Mouse (Mus musculus): ENCODE data around the gene Phactr1. TPM values are rescaled to one million over a fixed set of nuclear protein-coding genes. Genes with fewer than 3 reads are reported as not detected.

Phactr1 gene
- polyA plus RNA-seq, 1 experiment from 2014 or later = 18.7 TPM

- H3K27ac ChIP-seq (ENCODE audit: low read depth, low read length) = no peak overlapping the region
- WGBS = 36% methylated on average over 6 of the region's 6 CpGs
- 0 out of 2 replicates have a peak, but pooled peaks cover 2% of the 10 kb centered on the region for H3K4me1 ChIP-seq (replicated peaks; ENCODE audit: control insufficient read depth, insufficient read depth, low read length)
- no peaks in the 10 kb centered on the region for H3K9me3 ChIP-seq (ENCODE audit: control insufficient read depth, low read length)
- no peaks in the 10 kb centered on the region for H3K27me3 ChIP-seq (ENCODE audit: control insufficient read depth, insufficient read depth, low read length)
- no peak overlapping the region for H3K4me2 ChIP-seq (replicated peaks; ENCODE audit: low read depth, low read length)
- H3K9ac ChIP-seq (ENCODE audit: low read depth, low read length) = no peak overlapping the region
- no peaks in the 10 kb centered on the region for H3K36me3 ChIP-seq (ENCODE audit: control insufficient read depth, insufficient read depth, low read length)
- DNase-seq (ENCODE audit: low spot score) (peak; percentile 18), ATAC-seq (ENCODE audit: low FRiP score) (no peak)
- H3K4me3 ChIP-seq (ENCODE audit: low read depth, low read length) = no peak overlapping the region
These were observed 186.6 kb downstream of the Phactr1 start for GRCm38 (mm10) chr13:42867026-42867425.

- DNase-seq (ENCODE audit: low spot score) = no peak
- Histone ChIP-seq H3K27me3 (ENCODE audit: control insufficient read depth, insufficient read depth, low read length) (no peaks in the 10 kb centered on the region), H3K4me1 (replicated peaks; ENCODE audit: control insufficient read depth, insufficient read depth, low read length) (no peaks in the 10 kb centered on the region), H3K27ac (ENCODE audit: low read depth, low read length) (no peak overlapping the region), H3K4me2 (replicated peaks; ENCODE audit: low read depth, low read length) (no peak overlapping the region), H3K36me3 (ENCODE audit: control insufficient read depth, insufficient read depth, low read length) (no peaks in the 10 kb centered on the region), H3K9me3 (ENCODE audit: control insufficient read depth, low read length) (no peaks in the 10 kb centered on the region), H3K4me3 (ENCODE audit: low read depth, low read length) (no peak overlapping the region), H3K9ac (ENCODE audit: low read depth, low read length) (no peak overlapping the region)
- ATAC-seq (ENCODE audit: low FRiP score) = no peak
- 35% methylated on average over 1 of the region's 1 CpGs for WGBS
These were observed 191.7 kb downstream of the Phactr1 start for GRCm38 (mm10) chr13:42872125-42872524.

GRCm38 (mm10) chr13:42878346-42878745 lies 197.9 kb downstream of the Phactr1 start:
- Histone ChIP-seq H3K4me1 (replicated peaks; ENCODE audit: control insufficient read depth, insufficient read depth, low read length) (no peaks in the 10 kb centered on the region), H3K36me3 (ENCODE audit: control insufficient read depth, insufficient read depth, low read length) (no peaks in the 10 kb centered on the region), H3K4me3 (ENCODE audit: low read depth, low read length) (no peak overlapping the region), H3K27ac (ENCODE audit: low read depth, low read length) (no peak overlapping the region), H3K9ac (ENCODE audit: low read depth, low read length) (no peak overlapping the region), H3K9me3 (ENCODE audit: control insufficient read depth, low read length) (no peaks in the 10 kb centered on the region), H3K4me2 (replicated peaks; ENCODE audit: low read depth, low read length) (no peak overlapping the region), H3K27me3 (ENCODE audit: control insufficient read depth, insufficient read depth, low read length) (no peaks in the 10 kb centered on the region)
- ATAC-seq (ENCODE audit: low FRiP score) = no peak
- no peak for DNase-seq (ENCODE audit: low spot score)
- 50% methylated on average over 2 of the region's 2 CpGs for WGBS

GRCm38 (mm10) chr13:42884033-42884724 lies 203.8 kb downstream of the Phactr1 start:
- ATAC-seq (ENCODE audit: low FRiP score) = no peak
- H3K4me1 ChIP-seq (replicated peaks; ENCODE audit: control insufficient read depth, insufficient read depth, low read length) = no peaks in the 10 kb centered on the region
- no peak overlapping the region for H3K4me3 ChIP-seq (ENCODE audit: low read depth, low read length)
- no peak overlapping the region for H3K4me2 ChIP-seq (replicated peaks; ENCODE audit: low read depth, low read length)
- no peak for DNase-seq (ENCODE audit: low spot score)
- whole genome bisulfite sequencing = 68% methylated on average over 14 of the region's 14 CpGs
- no peaks in the 10 kb centered on the region for H3K9me3 ChIP-seq (ENCODE audit: control insufficient read depth, low read length)
- no peak overlapping the region for H3K27ac ChIP-seq (ENCODE audit: low read depth, low read length)
- no peaks in the 10 kb centered on the region for H3K36me3 ChIP-seq (ENCODE audit: control insufficient read depth, insufficient read depth, low read length)
- no peaks in the 10 kb centered on the region for H3K27me3 ChIP-seq (ENCODE audit: control insufficient read depth, insufficient read depth, low read length)
- no peak overlapping the region for H3K9ac ChIP-seq (ENCODE audit: low read depth, low read length)

GRCm38 (mm10) chr13:42884725-42885115 lies 204.3 kb downstream of the Phactr1 start:
- Histone ChIP-seq H3K9ac (ENCODE audit: low read depth, low read length) (no peak overlapping the region), H3K27ac (ENCODE audit: low read depth, low read length) (no peak overlapping the region), H3K4me3 (ENCODE audit: low read depth, low read length) (no peak overlapping the region), H3K4me1 (replicated peaks; ENCODE audit: control insufficient read depth, insufficient read depth, low read length) (no peaks in the 10 kb centered on the region), H3K4me2 (replicated peaks; ENCODE audit: low read depth, low read length) (no peak overlapping the region), H3K27me3 (ENCODE audit: control insufficient read depth, insufficient read depth, low read length) (no peaks in the 10 kb centered on the region), H3K9me3 (ENCODE audit: control insufficient read depth, low read length) (no peaks in the 10 kb centered on the region), H3K36me3 (ENCODE audit: control insufficient read depth, insufficient read depth, low read length) (no peaks in the 10 kb centered on the region)
- ATAC-seq (ENCODE audit: low FRiP score) = no peak
- no peak for DNase-seq (ENCODE audit: low spot score)
- 76% methylated on average over 1 of the region's 1 CpGs for WGBS

GRCm38 (mm10) chr13:42887701-42888100 lies 207.3 kb downstream of the Phactr1 start:
- Histone ChIP-seq H3K9me3 (ENCODE audit: control insufficient read depth, low read length) (no peaks in the 10 kb centered on the region), H3K4me1 (replicated peaks; ENCODE audit: control insufficient read depth, insufficient read depth, low read length) (no peaks in the 10 kb centered on the region), H3K9ac (ENCODE audit: low read depth, low read length) (no peak overlapping the region), H3K4me3 (ENCODE audit: low read depth, low read length) (no peak overlapping the region), H3K4me2 (replicated peaks; ENCODE audit: low read depth, low read length) (no peak overlapping the region), H3K27me3 (ENCODE audit: control insufficient read depth, insufficient read depth, low read length) (no peaks in the 10 kb centered on the region), H3K36me3 (ENCODE audit: control insufficient read depth, insufficient read depth, low read length) (no peaks in the 10 kb centered on the region), H3K27ac (ENCODE audit: low read depth, low read length) (no peak overlapping the region)
- DNase-seq (ENCODE audit: low spot score) = no peak
- no peak for ATAC-seq (ENCODE audit: low FRiP score)
- 88% methylated on average over 5 of the region's 5 CpGs for WGBS

GRCm38 (mm10) chr13:42889516-42890474 lies 209.4 kb downstream of the Phactr1 start:
- WGBS = 81% methylated on average over 12 of the region's 12 CpGs
- no peak overlapping the region for H3K4me3 ChIP-seq (ENCODE audit: low read depth, low read length)
- no peaks in the 10 kb centered on the region for H3K9me3 ChIP-seq (ENCODE audit: control insufficient read depth, low read length)
- H3K27ac ChIP-seq (ENCODE audit: low read depth, low read length) = no peak overlapping the region
- ATAC-seq (ENCODE audit: low FRiP score) (no peak), DNase-seq (ENCODE audit: low spot score) (no peak)
- no peaks in the 10 kb centered on the region for H3K4me1 ChIP-seq (replicated peaks; ENCODE audit: control insufficient read depth, insufficient read depth, low read length)
- no peaks in the 10 kb centered on the region for H3K27me3 ChIP-seq (ENCODE audit: control insufficient read depth, insufficient read depth, low read length)
- H3K36me3 ChIP-seq (ENCODE audit: control insufficient read depth, insufficient read depth, low read length) = no peaks in the 10 kb centered on the region
- no peak overlapping the region for H3K9ac ChIP-seq (ENCODE audit: low read depth, low read length)
- H3K4me2 ChIP-seq (replicated peaks; ENCODE audit: low read depth, low read length) = no peak overlapping the region

- no peak overlapping the region for H3K9ac ChIP-seq (ENCODE audit: low read depth, low read length)
- H3K4me2 ChIP-seq (replicated peaks; ENCODE audit: low read depth, low read length) = no peak overlapping the region
- no peak overlapping the region for H3K27ac ChIP-seq (ENCODE audit: low read depth, low read length)
- H3K36me3 ChIP-seq (ENCODE audit: control insufficient read depth, insufficient read depth, low read length) = no peaks in the 10 kb centered on the region
- ATAC-seq (ENCODE audit: low FRiP score) (no peak), DNase-seq (ENCODE audit: low spot score) (no peak)
- no peaks in the 10 kb centered on the region for H3K27me3 ChIP-seq (ENCODE audit: control insufficient read depth, insufficient read depth, low read length)
- H3K4me3 ChIP-seq (ENCODE audit: low read depth, low read length) = no peak overlapping the region
- 83% methylated on average over 5 of the region's 5 CpGs for WGBS
- H3K4me1 ChIP-seq (replicated peaks; ENCODE audit: control insufficient read depth, insufficient read depth, low read length) = no peaks in the 10 kb centered on the region
- H3K9me3 ChIP-seq (ENCODE audit: control insufficient read depth, low read length) = no peaks in the 10 kb centered on the region
These were observed 210.2 kb downstream of the Phactr1 start for GRCm38 (mm10) chr13:42890651-42891050.
